Mouse (Mus musculus): ENCODE results near the gene Trp73. TPM values are rescaled to one million over a fixed set of nuclear protein-coding genes. Genes with fewer than 3 reads are reported as not detected.

The Trp73 gene
- total and polyA plus RNA-seq, 2 experiments from 2014 or later = not detected

DNA sequence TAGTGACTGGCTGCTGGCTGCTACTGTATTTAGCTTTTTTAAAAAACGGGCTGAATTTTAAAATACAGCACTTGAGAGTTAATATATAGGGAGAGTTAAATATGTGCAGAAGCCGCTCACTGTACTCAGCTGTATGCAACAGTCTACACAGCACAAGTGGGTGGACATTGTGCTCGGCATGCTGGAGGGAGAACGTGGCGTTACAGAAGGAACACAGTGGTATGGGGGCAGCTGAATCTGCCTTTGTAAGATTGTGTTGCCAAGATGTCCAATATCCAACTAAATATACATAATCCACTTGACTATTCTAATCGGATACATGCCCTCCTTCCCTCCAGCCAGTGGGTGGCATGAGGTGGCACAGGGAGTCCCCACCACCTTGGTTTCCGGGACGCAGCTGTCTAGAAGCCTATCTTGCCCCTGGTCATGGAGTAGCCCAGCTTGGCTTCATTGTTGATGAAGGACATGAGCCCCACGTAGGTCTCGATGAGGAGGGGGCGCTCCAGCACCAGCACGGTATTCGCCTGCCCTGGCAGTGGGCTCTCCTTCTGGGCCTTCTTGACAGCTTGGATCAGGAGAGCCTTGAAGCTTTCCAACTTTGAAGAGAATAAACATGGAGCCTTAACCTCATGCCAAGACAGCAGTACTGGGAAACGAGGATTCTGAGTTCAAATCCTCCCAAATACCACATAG lies 18.1 kb upstream of the Trp73 start:
- H3K27me3 ChIP-seq (ENCODE audit: control insufficient read depth, insufficient read depth, low read length) = no peaks in the 10 kb centered on the region
- DNase-seq (ENCODE audit: low spot score) = no peak
- no peak overlapping the region for H3K27ac ChIP-seq (ENCODE audit: low read depth)
- H3K36me3 ChIP-seq (replicated peaks; ENCODE audit: control insufficient read depth, insufficient read depth, low read length) = peaks cover 45% of the 10 kb centered on the region
- no peak for TF ChIP-seq CTCF (IDR thresholded peaks at IDR 0.05; ENCODE audit: low read depth)
- no peak for TF ChIP-seq EP300 (IDR thresholded peaks at IDR 0.05; ENCODE audit: low read depth)
- no peak for ATAC-seq (ENCODE audit: insufficient read depth, low read depth)
- 86% methylated on average over 14 of the region's 14 CpGs for WGBS
- no peak overlapping the region for H3K4me3 ChIP-seq (ENCODE audit: low read depth, low read length)
- peaks cover 15% of the 10 kb centered on the region for H3K4me1 ChIP-seq (ENCODE audit: control insufficient read depth, insufficient read depth)
- no peak overlapping the region for H3K4me2 ChIP-seq (ENCODE audit: low read depth, low read length)
- no peaks in the 10 kb centered on the region for H3K9me3 ChIP-seq (replicated peaks; ENCODE audit: control insufficient read depth, low read length)
- H3K9ac ChIP-seq (replicated peaks; ENCODE audit: low read depth, low read length) = no peak overlapping the region

DNA sequence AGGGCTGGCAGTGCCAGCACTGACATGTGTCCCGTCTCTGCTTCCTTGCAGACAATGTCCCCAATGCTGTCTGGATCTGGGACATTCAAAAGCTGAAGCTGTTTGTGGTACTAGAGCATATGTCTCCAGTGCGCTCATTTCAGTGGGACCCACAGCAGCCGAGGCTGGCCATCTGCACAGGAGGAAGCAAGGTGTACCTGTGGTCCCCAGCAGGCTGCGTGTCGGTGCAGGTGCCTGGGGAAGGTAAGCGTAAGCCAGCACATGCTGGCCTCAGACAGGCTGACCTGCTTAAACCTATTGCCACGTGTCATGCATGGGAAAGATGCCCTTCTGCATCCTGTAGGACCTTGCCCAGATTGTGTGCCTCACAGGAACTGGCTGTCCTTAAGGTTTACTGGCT lies 16.0 kb upstream of the Trp73 start:
- 84% methylated on average over 7 of the region's 7 CpGs for WGBS
- H3K9me3 ChIP-seq (replicated peaks; ENCODE audit: control insufficient read depth, low read length) = no peaks in the 10 kb centered on the region
- H3K27ac ChIP-seq (ENCODE audit: low read depth) = no peak overlapping the region
- no peak overlapping the region for H3K4me2 ChIP-seq (ENCODE audit: low read depth, low read length)
- no peak overlapping the region for H3K9ac ChIP-seq (replicated peaks; ENCODE audit: low read depth, low read length)
- ATAC-seq (ENCODE audit: insufficient read depth, low read depth) (no peak), DNase-seq (ENCODE audit: low spot score) (no peak)
- H3K27me3 ChIP-seq (ENCODE audit: control insufficient read depth, insufficient read depth, low read length) = no peaks in the 10 kb centered on the region
- H3K4me1 ChIP-seq (ENCODE audit: control insufficient read depth, insufficient read depth) = peaks cover 10% of the 10 kb centered on the region
- TF ChIP-seq CTCF (IDR thresholded peaks at IDR 0.05; ENCODE audit: low read depth) = no peak
- TF ChIP-seq EP300 (IDR thresholded peaks at IDR 0.05; ENCODE audit: low read depth) = no peak
- H3K36me3 ChIP-seq (replicated peaks; ENCODE audit: control insufficient read depth, insufficient read depth, low read length) = peaks cover 60% of the 10 kb centered on the region
- no peak overlapping the region for H3K4me3 ChIP-seq (ENCODE audit: low read depth, low read length)

DNA sequence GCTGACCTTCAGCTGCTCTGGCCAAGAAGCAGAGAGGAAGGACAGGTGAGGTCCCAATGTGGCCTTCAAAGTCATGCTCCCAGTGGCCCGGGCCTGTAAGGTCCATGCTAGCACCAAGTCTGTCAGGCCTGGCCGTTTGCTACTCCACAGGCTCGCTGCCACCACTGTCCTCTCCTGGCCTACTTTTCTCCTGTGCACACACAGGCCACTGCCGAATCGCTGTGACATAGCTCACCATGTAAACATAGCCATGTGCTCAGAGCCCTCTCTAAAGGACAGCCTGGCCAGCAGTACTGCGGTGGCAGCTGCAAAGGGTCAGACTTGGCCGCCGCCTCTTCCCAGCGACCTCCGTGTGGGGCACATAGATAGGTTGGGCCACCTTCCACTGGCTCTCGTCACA lies 14.1 kb upstream of the Trp73 start:
- Histone ChIP-seq H3K4me2 (ENCODE audit: low read depth, low read length) (no peak overlapping the region), H3K9ac (replicated peaks; ENCODE audit: low read depth, low read length) (no peak overlapping the region), H3K4me1 (ENCODE audit: control insufficient read depth, insufficient read depth) (no peaks in the 10 kb centered on the region), H3K27me3 (ENCODE audit: control insufficient read depth, insufficient read depth, low read length) (no peaks in the 10 kb centered on the region), H3K4me3 (ENCODE audit: low read depth, low read length) (no peak overlapping the region), H3K27ac (ENCODE audit: low read depth) (no peak overlapping the region), H3K9me3 (replicated peaks; ENCODE audit: control insufficient read depth, low read length) (no peaks in the 10 kb centered on the region), H3K36me3 (replicated peaks; ENCODE audit: control insufficient read depth, insufficient read depth, low read length) (peaks cover 72% of the 10 kb centered on the region)
- no peak for ATAC-seq (ENCODE audit: insufficient read depth, low read depth)
- 67% methylated on average over 11 of the region's 11 CpGs for WGBS
- no peak for DNase-seq (ENCODE audit: low spot score)
- no peak for TF ChIP-seq EP300 (IDR thresholded peaks at IDR 0.05; ENCODE audit: low read depth)
- TF ChIP-seq CTCF (IDR thresholded peaks at IDR 0.05; ENCODE audit: low read depth) = no peak

DNA sequence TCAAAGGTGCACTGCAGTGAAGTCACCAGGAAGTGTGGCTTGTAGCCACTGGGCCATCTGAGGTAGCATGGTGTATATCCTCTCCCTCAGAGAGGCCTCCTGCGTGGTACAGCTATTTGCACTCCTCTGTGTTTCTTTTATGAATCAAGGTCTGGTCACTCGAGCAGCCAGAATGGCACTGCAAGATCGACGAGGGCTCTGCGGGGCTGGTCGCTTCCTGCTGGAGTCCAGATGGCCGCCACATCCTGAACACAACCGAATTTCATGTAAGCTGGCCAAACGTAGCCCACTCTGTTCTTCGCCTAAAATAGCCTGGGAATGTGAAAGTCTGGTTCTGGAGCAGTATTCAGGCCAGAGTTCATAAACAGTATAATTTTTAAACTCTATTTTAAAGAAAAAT lies 6.3 kb upstream of the Trp73 start:
- no peak for TF ChIP-seq CTCF (IDR thresholded peaks at IDR 0.05; ENCODE audit: low read depth)
- Histone ChIP-seq H3K27me3 (ENCODE audit: control insufficient read depth, insufficient read depth, low read length) (peaks cover 6% of the 10 kb centered on the region), H3K27ac (ENCODE audit: low read depth) (no peak overlapping the region), H3K4me3 (ENCODE audit: low read depth, low read length) (no peak overlapping the region), H3K9me3 (replicated peaks; ENCODE audit: control insufficient read depth, low read length) (no peaks in the 10 kb centered on the region), H3K36me3 (replicated peaks; ENCODE audit: control insufficient read depth, insufficient read depth, low read length) (peaks cover 32% of the 10 kb centered on the region), H3K9ac (replicated peaks; ENCODE audit: low read depth, low read length) (no peak overlapping the region), H3K4me1 (ENCODE audit: control insufficient read depth, insufficient read depth) (peaks cover 10% of the 10 kb centered on the region; the same call in 1 of the 2 replicates), H3K4me2 (ENCODE audit: low read depth, low read length) (no peak overlapping the region)
- no peak for DNase-seq (ENCODE audit: low spot score)
- WGBS = 78% methylated on average over 10 of the region's 10 CpGs
- no peak for ATAC-seq (ENCODE audit: insufficient read depth, low read depth)

DNA sequence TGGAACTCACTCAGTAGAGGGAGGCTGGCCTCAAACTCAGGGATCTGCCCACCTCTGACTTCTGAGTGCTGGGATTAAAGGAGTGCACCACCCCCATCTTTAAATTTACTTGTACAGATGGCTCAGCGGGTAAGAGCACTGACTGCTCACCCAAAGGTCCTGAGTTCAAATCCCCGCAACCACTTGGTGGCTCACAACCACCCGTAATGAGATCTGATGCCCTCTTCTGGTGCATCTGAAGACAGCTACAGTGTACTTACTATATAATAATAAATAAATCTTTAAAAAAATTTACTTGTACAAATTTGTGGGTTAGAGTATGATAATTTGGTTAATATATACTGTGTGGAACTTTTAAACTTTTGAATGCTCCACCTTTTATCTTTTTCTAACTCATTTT lies 4.7 kb upstream of the Trp73 start:
- TF ChIP-seq EP300 (IDR thresholded peaks at IDR 0.05; ENCODE audit: low read depth) (no peak), CTCF (IDR thresholded peaks at IDR 0.05; ENCODE audit: low read depth) (no peak)
- no peak overlapping the region for H3K9ac ChIP-seq (replicated peaks; ENCODE audit: low read depth, low read length)
- 81% methylated on average over 3 of the region's 3 CpGs for WGBS
- peaks cover 22% of the 10 kb centered on the region for H3K27me3 ChIP-seq (ENCODE audit: control insufficient read depth, insufficient read depth, low read length)
- H3K4me2 ChIP-seq (ENCODE audit: low read depth, low read length) = no peak overlapping the region
- H3K4me1 ChIP-seq (ENCODE audit: control insufficient read depth, insufficient read depth) = peaks cover 26% of the 10 kb centered on the region
- peaks cover 18% of the 10 kb centered on the region for H3K36me3 ChIP-seq (replicated peaks; ENCODE audit: control insufficient read depth, insufficient read depth, low read length)
- H3K4me3 ChIP-seq (ENCODE audit: low read depth, low read length) = no peak overlapping the region
- no peaks in the 10 kb centered on the region for H3K9me3 ChIP-seq (replicated peaks; ENCODE audit: control insufficient read depth, low read length)
- H3K27ac ChIP-seq (ENCODE audit: low read depth) = no peak overlapping the region
- ATAC-seq (ENCODE audit: insufficient read depth, low read depth) = no peak
- DNase-seq (ENCODE audit: low spot score) = no peak

Data from heart, postnatal 0 days (tissue).